Mouse (Mus musculus): ENCODE measurements around the gene Sco1.

The Sco1 gene

GRCm38 (mm10) chr11:67052321-67052952, at the start of gene Sco1, which contains the start of gene Adprm:
Sco1 (plus strand) TSS chr11:67052670.
Adprm (minus strand) TSS chr11:67052594.
- in situ Hi-C loops (cut with MboI; ENCODE audit: low pct_unique_long_range_greater_than_20kb in 1 of 2, low sequenced_read_pairs in 2 of 2, unreplicated experiment in 1 of 2), result no loop called here

GRCm38 (mm10) chr11:67002911-67003310, 49.6 kb upstream of the Sco1 start:
- in situ Hi-C loops (cut with MboI; ENCODE audit: low pct_unique_long_range_greater_than_20kb in 1 of 2, low sequenced_read_pairs in 2 of 2, unreplicated experiment in 1 of 2), result loop anchor here in 1 of 2 experiments (25.0 kb wide), 1 partner anchor 1191 kb away; the partner anchor contains the start of gene Zkscan6

GRCm38 (mm10) chr11:67007961-67008360, 44.5 kb upstream of the Sco1 start:
- in situ Hi-C loops (cut with MboI; ENCODE audit: low pct_unique_long_range_greater_than_20kb in 1 of 2, low sequenced_read_pairs in 2 of 2, unreplicated experiment in 1 of 2), result loop anchor here in 1 of 2 experiments (25.0 kb wide), 1 partner anchor 1196 kb away; the partner anchor contains the start of gene Zkscan6

- in situ Hi-C loops (cut with MboI; ENCODE audit: low pct_unique_long_range_greater_than_20kb in 1 of 2, low sequenced_read_pairs in 2 of 2, unreplicated experiment in 1 of 2), result loop anchor here in 1 of 2 experiments (25.0 kb wide), 1 partner anchor 1196 kb away; the partner anchor contains the start of gene Zkscan6
Measured at GRCm38 (mm10) chr11:67008528-67008927, 43.9 kb upstream of the Sco1 start.

GRCm38 (mm10) chr11:67010430-67010829, 42.0 kb upstream of the Sco1 start:
- in situ Hi-C loops (cut with MboI; ENCODE audit: low pct_unique_long_range_greater_than_20kb in 1 of 2, low sequenced_read_pairs in 2 of 2, unreplicated experiment in 1 of 2), result loop anchor here in 1 of 2 experiments (5.0 to 25.0 kb wide), 2 partner anchors 108 to 1198 kb away; partner anchors contain the start of gene Zkscan6

- in situ Hi-C loops (cut with MboI; ENCODE audit: low pct_unique_long_range_greater_than_20kb in 1 of 2, low sequenced_read_pairs in 2 of 2, unreplicated experiment in 1 of 2), result loop anchor here in 1 of 2 experiments (5.0 to 25.0 kb wide), 2 partner anchors 109 to 1199 kb away; partner anchors contain the start of gene Zkscan6
Measured at GRCm38 (mm10) chr11:67011635-67012034, 40.8 kb upstream of the Sco1 start.

GRCm38 (mm10) chr11:67017801-67018591, 34.5 kb upstream of the Sco1 start:
- in situ Hi-C loops (cut with MboI; ENCODE audit: low pct_unique_long_range_greater_than_20kb in 1 of 2, low sequenced_read_pairs in 2 of 2, unreplicated experiment in 1 of 2), result loop anchor here (5.0 to 25.0 kb wide), 2 partner anchors 96 to 1206 kb away; partner anchors contain the start of gene Zkscan6 (in 1 of the 2)

GRCm38 (mm10) chr11:67019711-67020475, 32.6 kb upstream of the Sco1 start:
- in situ Hi-C loops (cut with MboI; ENCODE audit: low pct_unique_long_range_greater_than_20kb in 1 of 2, low sequenced_read_pairs in 2 of 2, unreplicated experiment in 1 of 2), result loop anchor here (5.0 to 25.0 kb wide), 4 partner anchors 38 to 1208 kb away; partner anchors contain the start of gene Zkscan6 (in 1 of the 2)

- in situ Hi-C loops (cut with MboI; ENCODE audit: low pct_unique_long_range_greater_than_20kb in 1 of 2, low sequenced_read_pairs in 2 of 2, unreplicated experiment in 1 of 2), result loop anchor here (5.0 to 25.0 kb wide), 3 partner anchors 39 to 1209 kb away; partner anchors contain the start of gene Zkscan6 (in 1 of the 2)
Measured at GRCm38 (mm10) chr11:67020948-67021347, 31.5 kb upstream of the Sco1 start.

- in situ Hi-C loops (cut with MboI; ENCODE audit: low pct_unique_long_range_greater_than_20kb in 1 of 2, low sequenced_read_pairs in 2 of 2, unreplicated experiment in 1 of 2), result loop anchor here (5.0 to 25.0 kb wide), 3 partner anchors 40 to 1210 kb away; partner anchors contain the start of gene Zkscan6 (in 1 of the 2)
Measured at GRCm38 (mm10) chr11:67022354-67023115, 29.9 kb upstream of the Sco1 start.

GRCm38 (mm10) chr11:67023191-67023590, 29.3 kb upstream of the Sco1 start:
- in situ Hi-C loops (cut with MboI; ENCODE audit: low pct_unique_long_range_greater_than_20kb in 1 of 2, low sequenced_read_pairs in 2 of 2, unreplicated experiment in 1 of 2), result loop anchor here (5.0 to 25.0 kb wide), 3 partner anchors 41 to 1211 kb away; partner anchors contain the start of gene Zkscan6 (in 1 of the 2)

GRCm38 (mm10) chr11:67023802-67024340, 28.6 kb upstream of the Sco1 start:
- in situ Hi-C loops (cut with MboI; ENCODE audit: low pct_unique_long_range_greater_than_20kb in 1 of 2, low sequenced_read_pairs in 2 of 2, unreplicated experiment in 1 of 2), result loop anchor here (5.0 to 25.0 kb wide), 3 partner anchors 42 to 1212 kb away; partner anchors contain the start of gene Zkscan6 (in 1 of the 2)

- in situ Hi-C loops (cut with MboI; ENCODE audit: low pct_unique_long_range_greater_than_20kb in 1 of 2, low sequenced_read_pairs in 2 of 2, unreplicated experiment in 1 of 2), result loop anchor here (5.0 to 25.0 kb wide), 4 partner anchors 43 to 1213 kb away; partner anchors contain the start of gene Zkscan6 (in 1 of the 2)
Measured at GRCm38 (mm10) chr11:67024867-67025477, 27.5 kb upstream of the Sco1 start, which contains the start of gene Tmem220. Tmem220 (plus strand) TSS chr11:67025154.

- in situ Hi-C loops (cut with MboI; ENCODE audit: low pct_unique_long_range_greater_than_20kb in 1 of 2, low sequenced_read_pairs in 2 of 2, unreplicated experiment in 1 of 2), result no loop called here
Measured at GRCm38 (mm10) chr11:67030904-67031602, 21.4 kb upstream of the Sco1 start.

- in situ Hi-C loops (cut with MboI; ENCODE audit: low pct_unique_long_range_greater_than_20kb in 1 of 2, low sequenced_read_pairs in 2 of 2, unreplicated experiment in 1 of 2), result no loop called here
Measured at GRCm38 (mm10) chr11:67031603-67031915, 20.9 kb upstream of the Sco1 start.

Measured in mouse embryonic stem cell (cell line).